Mouse (Mus musculus) monocyte, adult 5-6 weeks (primary cell): ENCODE results near the gene Olfr1109. TPM values are rescaled to one million over a fixed set of nuclear protein-coding genes. Genes with fewer than 3 reads are reported as not detected.

Source experiments
- ATAC-seq: fragments of 153-309, 156-312 bp; replicated peaks from 2 replicates; pipeline ENCODE4 v1.8.0; 2017; ENCODE audit warnings: mild to moderate bottlenecking; ENCODE audit not compliant: low TSS enrichment, insufficient number of reproducible peaks, severe bottlenecking, poor library complexity, low FRiP score
- total RNA-seq: library from RNA; stranded (forward); fragments of 200-1000, 200-491, 200-594 nt; gene quantifications from 3 replicates; pipeline ENCODE4 v1.2.3, GENCODE M21; 2017

The Olfr1109 gene
- not detected in 3 replicates for total RNA-seq

GRCm38 (mm10) chr2:87095908-87096307 is at the start of gene Olfr1109:
Gene Olfr1109, minus strand, starts transcription at chr2:87096008.
- ATAC-seq = no peak

- ATAC-seq = no peak
Observed at GRCm38 (mm10) chr2:87140200-87140599, 44.4 kb upstream of the Olfr1109 start, which contains the start of gene Olfr1110. Gene Olfr1110, minus strand, starts transcription at chr2:87140300.

- ATAC-seq = no peak
Observed at GRCm38 (mm10) chr2:87114467-87114866, 18.7 kb upstream of the Olfr1109 start, which contains the start of gene Olfr259. Gene Olfr259, minus strand, starts transcription at chr2:87114567.

- ATAC-seq = no peak
Observed at GRCm38 (mm10) chr2:87075717-87076116, 20.1 kb downstream of the Olfr1109 start, which contains the start of gene Olfr1107. Gene Olfr1107, minus strand, starts transcription at chr2:87075817.

GRCm38 (mm10) chr2:87052173-87052572 is 43.6 kb downstream of the Olfr1109 start, which contains the start of gene Olfr1106:
Gene Olfr1106, minus strand, starts transcription at chr2:87052273.
- no peak for ATAC-seq

Other genes starting within 250 kb of the Olfr1109 start
- not detected in 3 replicates for gene Olfr1095, start 244.3 kb downstream of the Olfr1109 start, total RNA-seq
- not detected in 3 replicates for gene Gm13723, start 221.2 kb downstream of the Olfr1109 start, total RNA-seq
- gene Olfr1097, start 203.8 kb downstream of the Olfr1109 start, total RNA-seq = not detected in 3 replicates
- gene Olfr1098, start 171.5 kb downstream of the Olfr1109 start, total RNA-seq = not detected in 3 replicates
- not detected in 3 replicates for gene Olfr1099, start 135.3 kb downstream of the Olfr1109 start, total RNA-seq
- gene Olfr1100, start 116.1 kb downstream of the Olfr1109 start, total RNA-seq = not detected in 3 replicates
- not detected in 3 replicates for gene Olfr1101, start 104.8 kb downstream of the Olfr1109 start, total RNA-seq
- gene Olfr1102, start 97.6 kb downstream of the Olfr1109 start, total RNA-seq = not detected in 3 replicates
- gene Olfr1104, start 68.9 kb downstream of the Olfr1109 start, total RNA-seq = not detected in 3 replicates
- gene Olfr1105, start 59.5 kb downstream of the Olfr1109 start, total RNA-seq = not detected in 3 replicates
- gene Olfr1106, start 43.7 kb downstream of the Olfr1109 start, total RNA-seq = not detected in 3 replicates
- gene Olfr1107, start 20.2 kb downstream of the Olfr1109 start, total RNA-seq = not detected in 3 replicates
- gene Olfr259, start 18.6 kb upstream of the Olfr1109 start, total RNA-seq = not detected in 3 replicates
- gene Olfr1110, start 44.3 kb upstream of the Olfr1109 start, total RNA-seq = not detected in 3 replicates
- not detected in 3 replicates for gene Olfr1111, start 56.6 kb upstream of the Olfr1109 start, total RNA-seq
- gene Olfr1112, start 91.8 kb upstream of the Olfr1109 start, total RNA-seq = not detected in 3 replicates
- not detected in 3 replicates for gene Olfr1113, start 113.0 kb upstream of the Olfr1109 start, total RNA-seq
- gene Olfr1115, start 152.0 kb upstream of the Olfr1109 start, total RNA-seq = not detected in 3 replicates
- not detected in 3 replicates for gene Olfr1116, start 171.5 kb upstream of the Olfr1109 start, total RNA-seq
- gene Olfr1118, start 211.6 kb upstream of the Olfr1109 start, total RNA-seq = not detected in 3 replicates